Mouse (Mus musculus) inflammation-experienced regulatory T-cells, adult 16 weeks (primary cell): ENCODE data around the gene Stxbp2. TPM values are rescaled to one million over a fixed set of nuclear protein-coding genes. Genes with fewer than 3 reads are reported as not detected.

ENCODE experiments used
- polyA plus RNA-seq: library from polyadenylated mRNA; unstranded; fragments of 100-300 nt; shearing (Covaris generic); gene quantifications from one replicate; pipeline ENCODE4 v1.2.1, GENCODE M21; 2017

The Stxbp2 gene
- polyA plus RNA-seq: 231 TPM

DNA sequence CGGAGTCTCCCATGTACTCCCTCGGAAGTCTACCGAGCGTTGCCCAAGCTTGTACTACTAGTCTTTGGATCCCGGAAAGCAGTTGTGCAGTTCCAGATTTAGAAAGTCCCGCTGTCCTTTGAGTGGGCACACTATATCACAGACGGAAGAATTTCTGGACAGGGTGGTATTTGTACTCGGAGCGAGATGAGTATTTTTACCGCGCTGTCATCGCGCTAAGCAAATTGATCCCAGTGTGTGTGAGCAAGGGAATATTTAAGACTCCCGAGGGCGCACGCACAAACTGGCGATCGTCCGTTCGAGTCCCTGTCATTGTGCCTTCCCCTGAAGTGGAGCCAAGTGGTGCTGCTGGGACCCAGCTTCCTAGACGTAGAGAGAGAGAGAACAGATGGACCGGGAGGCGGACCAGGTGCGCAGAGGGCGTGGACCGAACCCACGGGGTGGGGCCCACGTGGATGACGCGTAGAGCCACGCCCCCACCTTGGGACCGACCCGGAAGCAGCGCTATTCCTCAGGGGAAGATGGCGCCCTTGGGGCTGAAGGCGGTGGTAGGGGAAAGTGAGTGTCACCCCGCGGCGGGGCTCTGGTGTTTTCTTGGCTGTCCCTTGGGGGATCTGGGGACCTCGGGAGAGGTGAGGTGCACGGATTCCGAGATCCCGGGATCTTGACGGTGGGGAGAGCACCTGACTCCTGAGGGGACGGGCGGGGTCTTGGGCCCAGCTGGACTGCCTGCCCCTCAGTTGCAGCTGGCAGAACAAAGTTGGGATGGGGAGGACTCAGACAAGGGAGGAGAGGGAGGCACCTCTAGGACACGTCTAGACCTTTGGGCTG lies at the start of gene Stxbp2:
Gene Stxbp2 (plus strand): TSS at position 309 of the 831 bp plus-strand sequence.

GRCm38 (mm10) chr8:3586993-3587390 lies 43.8 kb upstream of the Stxbp2 start, which contains the start of gene Camsap3:
Gene Camsap3 (plus strand): TSS chr8:3587293.

GRCm38 (mm10) chr8:3621199-3621970 lies 9.4 kb upstream of the Stxbp2 start, which contains the start of the genes Xab2 and Pet100:
Gene Xab2 (minus strand): TSS chr8:3621316.
Gene Pet100 (plus strand): TSS chr8:3621548.

DNA sequence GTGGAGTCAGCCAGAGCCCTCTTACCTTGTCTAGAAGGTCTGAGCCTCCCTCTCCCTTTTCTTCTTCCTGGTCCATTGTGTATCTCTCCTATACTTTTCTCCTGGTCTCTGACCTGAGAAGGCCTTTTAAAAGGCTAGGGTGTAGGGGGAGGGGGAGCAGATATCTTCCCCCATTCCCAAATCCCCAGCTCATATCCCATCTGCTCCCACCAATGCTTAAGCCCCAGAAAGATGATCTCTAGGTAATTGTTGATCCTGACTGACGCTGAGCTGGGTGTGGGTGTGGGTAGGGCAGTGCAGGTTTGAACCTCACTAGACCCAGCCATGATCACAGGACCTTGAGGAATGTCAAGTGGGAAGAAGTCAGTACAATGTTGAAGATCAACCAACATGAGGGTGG lies 5.3 kb upstream of the Stxbp2 start, which contains the start of gene Pcp2:
Gene Pcp2 (minus strand): TSS at position 101 of the 400 bp plus-strand sequence.

DNA sequence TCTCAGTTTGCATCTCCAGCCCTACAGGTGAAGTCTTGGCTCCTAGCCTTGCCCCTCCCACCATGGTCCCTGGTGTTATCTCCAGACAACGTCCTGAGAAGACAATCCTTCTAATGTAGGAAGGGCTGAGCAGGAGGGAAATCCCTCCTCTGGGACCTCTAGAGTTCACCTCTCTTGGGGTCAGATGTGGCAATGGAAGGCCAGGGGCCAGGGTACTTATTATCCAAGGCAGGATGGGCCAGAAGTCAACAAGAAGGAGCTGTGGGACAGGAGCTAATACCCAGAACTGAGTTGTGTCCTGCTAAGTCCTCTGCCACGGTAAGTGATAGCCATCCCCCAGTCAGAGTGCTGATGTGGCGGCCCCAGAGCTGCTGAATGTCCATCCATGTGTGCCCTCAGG lies 24.8 kb downstream of the Stxbp2 start, which contains the start of gene Retn:
Gene Retn (plus strand): TSS at position 245 of the 400 bp plus-strand sequence.

GRCm38 (mm10) chr8:3665507-3665906 lies 34.8 kb downstream of the Stxbp2 start, which contains the start of gene Mcemp1:
Gene Mcemp1 (plus strand): TSS chr8:3665754.

GRCm38 (mm10) chr8:3671980-3672491 lies 41.3 kb downstream of the Stxbp2 start, which contains the start of gene Fcor:
Gene Fcor (minus strand): TSS chr8:3672362.

GRCm38 (mm10) chr8:3676131-3676992 lies 45.6 kb downstream of the Stxbp2 start, which contains the start of gene Trappc5:
Gene Trappc5 (plus strand): TSS chr8:3676299.

Other genes starting within 250 kb of the Stxbp2 start
- gene Arhgef18, start 237.9 kb upstream of the Stxbp2 start, polyA plus RNA-seq: 60.8 TPM
- 6.0 TPM for gene Pex11g, start 163.3 kb upstream of the Stxbp2 start, polyA plus RNA-seq
- gene Tex45, start 160.1 kb upstream of the Stxbp2 start, polyA plus RNA-seq: not detected
- gene Zfp358, start 137.8 kb upstream of the Stxbp2 start, polyA plus RNA-seq: 4.7 TPM
- gene Mcoln1, start 130.5 kb upstream of the Stxbp2 start, polyA plus RNA-seq: 44.5 TPM
- gene Pnpla6, start 115.6 kb upstream of the Stxbp2 start, polyA plus RNA-seq: 64.1 TPM
- gene C330021F23Rik, start 63.0 kb upstream of the Stxbp2 start, polyA plus RNA-seq: not detected
- 0.13 TPM for gene Camsap3, start 43.7 kb upstream of the Stxbp2 start, polyA plus RNA-seq
- gene Xab2, start 9.6 kb upstream of the Stxbp2 start, polyA plus RNA-seq: 137 TPM
- 127 TPM for gene Pet100, start 9.4 kb upstream of the Stxbp2 start, polyA plus RNA-seq
- gene Pcp2, start 5.4 kb upstream of the Stxbp2 start, polyA plus RNA-seq: not detected
- not detected for gene Retn, start 24.8 kb downstream of the Stxbp2 start, polyA plus RNA-seq
- gene Mcemp1, start 34.8 kb downstream of the Stxbp2 start, polyA plus RNA-seq: not detected
- not detected for gene Fcor, start 41.4 kb downstream of the Stxbp2 start, polyA plus RNA-seq
- gene Trappc5, start 45.3 kb downstream of the Stxbp2 start, polyA plus RNA-seq: 40.6 TPM
- 3.1 TPM for gene Fcer2a, start 63.2 kb downstream of the Stxbp2 start, polyA plus RNA-seq
- gene Clec4g, start 89.7 kb downstream of the Stxbp2 start, polyA plus RNA-seq: not detected
- 0.46 TPM for gene Cd209a, start 118.0 kb downstream of the Stxbp2 start, polyA plus RNA-seq
- gene Cd209e, start 223.4 kb downstream of the Stxbp2 start, polyA plus RNA-seq: not detected
- not detected for gene Cd209d, start 247.6 kb downstream of the Stxbp2 start, polyA plus RNA-seq